Mouse (Mus musculus): Measurements from ENCODE around the gene Coro2b. TPM values are rescaled to one million over a fixed set of nuclear protein-coding genes. Genes with fewer than 3 reads are reported as not detected.

Gene Coro2b
- total RNA-seq, 1 experiment from 2014 or later: 15.9 TPM

GRCm38 (mm10) chr9:62513492-62514133 is 23.2 kb downstream of the Coro2b start:
- peak; percentile 30 for DNase-seq

DNA sequence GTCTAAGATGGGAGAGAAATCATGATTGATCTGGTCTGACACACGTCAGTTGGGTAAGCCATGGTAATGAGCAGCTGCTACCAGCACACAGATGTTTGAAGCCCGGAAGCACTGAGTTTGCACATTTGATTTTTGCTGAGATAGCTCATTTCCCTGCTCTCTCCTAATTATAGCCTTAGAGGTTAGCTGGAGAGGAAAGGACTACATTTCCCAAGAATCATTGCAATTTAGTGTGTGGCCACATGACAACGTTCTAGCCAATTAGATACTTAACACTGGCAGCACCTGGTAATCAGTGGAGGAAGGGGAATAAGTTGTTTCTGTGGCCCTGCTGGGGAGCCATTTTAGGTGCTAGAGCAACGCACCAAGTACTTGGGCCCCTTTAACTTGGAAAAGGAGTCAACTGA is 26.3 kb downstream of the Coro2b start:
- DNase-seq: no peak

- no peak for DNase-seq
These were observed 27.2 kb downstream of the Coro2b start for GRCm38 (mm10) chr9:62509617-62510016.

DNA sequence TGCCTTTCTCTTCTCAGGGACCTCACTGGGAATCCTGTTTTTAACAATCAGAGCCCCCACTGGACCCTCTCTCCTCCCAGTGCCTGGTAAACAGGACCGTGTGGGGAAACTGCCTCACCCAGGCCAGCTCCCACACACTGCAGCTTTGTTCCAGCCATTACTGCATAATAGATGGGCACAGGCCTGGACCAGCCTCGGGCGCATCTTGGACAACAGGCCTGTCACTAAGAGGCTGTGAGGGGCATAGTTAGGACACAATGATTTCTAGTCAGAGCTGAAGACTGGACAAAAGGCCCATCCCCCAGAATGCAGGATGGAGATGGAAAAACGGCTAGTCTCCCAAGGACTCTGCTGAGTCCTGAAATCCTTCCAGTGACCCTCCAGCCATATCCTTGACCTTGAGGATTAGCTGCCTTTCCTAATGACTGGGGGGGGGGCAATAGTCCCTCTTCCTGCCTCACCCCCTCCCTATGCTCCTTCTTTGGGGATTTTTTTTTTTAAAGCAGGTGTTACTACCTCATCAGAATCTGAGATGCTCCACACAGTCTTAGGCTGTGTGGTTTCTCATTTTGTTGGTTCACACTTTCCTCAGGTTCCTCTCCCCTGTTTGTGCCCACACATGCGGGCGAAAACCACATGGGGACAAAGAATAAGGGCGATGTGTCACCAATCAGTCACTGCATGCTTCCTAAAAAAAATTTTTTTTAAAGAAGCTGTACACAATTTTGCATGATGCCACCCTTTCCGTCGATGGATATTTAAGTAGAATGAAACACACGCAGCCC is 27.9 kb downstream of the Coro2b start:
- no peak for DNase-seq

DNA sequence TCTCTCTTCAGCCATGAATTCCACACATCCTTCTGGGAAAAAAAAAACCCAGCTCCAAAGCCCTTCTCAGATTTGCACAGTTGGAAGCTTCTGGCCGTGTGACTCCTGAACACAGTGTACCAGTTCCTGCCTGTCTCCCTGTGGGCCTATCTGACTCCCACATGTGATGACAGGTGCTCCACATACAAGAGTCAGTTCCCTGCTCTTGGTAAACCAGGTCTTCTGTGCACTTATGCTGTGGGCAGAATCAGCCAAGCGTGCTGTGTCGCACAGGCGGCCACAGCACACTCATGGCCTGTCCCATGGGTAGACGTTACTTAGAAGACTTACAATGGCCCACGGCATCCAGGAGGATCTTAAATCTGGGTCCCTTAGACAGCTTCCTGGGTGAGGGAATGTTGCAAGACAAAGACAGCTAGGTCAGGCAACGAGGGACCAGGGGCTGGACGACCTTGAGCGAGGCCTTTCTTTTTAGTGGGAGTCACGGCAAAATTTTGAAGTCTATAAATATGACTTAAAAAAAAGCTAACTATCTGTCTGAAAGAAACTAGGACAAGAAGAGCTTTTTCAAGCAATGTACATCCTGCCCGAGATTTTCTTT is 30.3 kb downstream of the Coro2b start:
- no peak for DNase-seq

DNA sequence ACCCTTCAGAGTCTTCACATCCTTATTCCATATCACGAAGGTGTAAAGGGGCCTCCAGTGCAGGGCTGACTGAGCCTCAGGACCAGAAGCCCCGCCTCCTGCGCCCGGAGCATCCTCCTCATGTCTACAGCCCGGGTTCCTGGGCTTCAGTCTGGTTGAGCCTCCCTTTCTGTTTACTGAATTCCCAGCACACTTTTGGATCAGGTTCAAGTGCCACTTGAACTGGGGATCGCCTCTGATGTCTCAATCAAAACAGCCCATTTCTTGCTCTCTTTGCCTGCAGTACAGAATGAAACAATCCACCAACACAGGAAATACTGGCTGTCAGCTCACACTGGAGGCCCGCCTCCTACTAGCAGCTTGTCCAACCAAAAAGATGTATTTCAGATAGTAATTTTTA is 32.7 kb downstream of the Coro2b start:
- no peak for DNase-seq

- no peak for DNase-seq
These were observed 34.5 kb downstream of the Coro2b start for GRCm38 (mm10) chr9:62502361-62502760.

DNA sequence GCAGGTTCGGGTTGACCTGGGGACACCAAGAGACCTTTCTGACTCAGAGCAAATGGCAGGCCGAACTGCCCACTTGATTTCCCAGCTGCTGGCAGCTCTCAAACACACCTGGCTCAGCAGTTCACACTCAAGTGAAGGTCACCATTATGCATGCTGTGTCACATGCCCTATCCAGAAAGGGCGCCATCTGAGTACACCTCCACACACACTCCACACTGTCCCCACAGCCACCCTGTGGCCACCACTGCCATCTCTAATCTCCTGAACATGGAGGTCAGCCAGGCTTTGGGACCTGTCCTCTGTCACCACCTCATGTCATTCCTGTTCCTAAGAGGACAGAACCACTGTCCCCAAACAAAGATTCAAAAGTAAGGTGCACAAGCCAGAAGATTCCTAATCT is 35.3 kb downstream of the Coro2b start:
- no peak for DNase-seq

DNA sequence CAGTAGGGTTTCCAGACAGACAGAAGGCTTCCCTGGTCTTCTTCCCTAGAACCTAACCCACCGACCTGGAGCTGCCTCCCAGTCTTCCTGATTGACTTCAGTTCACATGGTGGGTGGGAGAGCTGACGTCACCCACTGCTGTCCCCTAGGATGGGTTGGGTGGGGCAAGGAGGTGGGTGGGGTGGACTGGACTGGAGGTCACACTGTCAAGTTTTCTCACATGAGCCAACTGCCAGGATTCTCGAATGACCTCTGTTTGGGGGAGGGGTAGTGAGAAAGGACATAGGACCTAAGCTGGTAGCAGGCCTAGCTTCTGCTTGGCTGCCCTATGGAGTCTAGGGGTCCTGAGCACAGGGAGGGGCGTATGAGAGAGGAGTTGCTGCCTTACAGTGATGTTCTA is 36.8 kb downstream of the Coro2b start:
- no peak for DNase-seq

DNA sequence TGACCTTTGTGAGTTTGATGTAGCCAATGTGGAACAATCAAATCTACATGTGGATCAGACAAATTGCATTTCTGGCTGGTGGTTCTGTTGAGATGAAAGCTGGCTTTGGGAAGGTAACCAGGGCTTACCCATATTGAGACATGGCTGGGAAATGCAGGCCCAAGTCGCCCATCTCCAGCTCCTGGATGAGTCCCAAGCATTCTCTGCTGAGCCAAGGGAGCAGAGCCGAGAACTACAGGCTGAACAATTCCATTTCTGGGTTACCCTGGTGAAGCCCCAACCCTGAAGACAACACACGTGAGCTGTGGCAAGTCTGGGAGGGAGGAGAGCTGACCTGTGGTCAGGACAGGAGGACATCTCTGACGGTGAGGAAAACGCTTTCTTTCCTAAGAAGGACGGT is 37.9 kb downstream of the Coro2b start:
- no peak for DNase-seq

DNA sequence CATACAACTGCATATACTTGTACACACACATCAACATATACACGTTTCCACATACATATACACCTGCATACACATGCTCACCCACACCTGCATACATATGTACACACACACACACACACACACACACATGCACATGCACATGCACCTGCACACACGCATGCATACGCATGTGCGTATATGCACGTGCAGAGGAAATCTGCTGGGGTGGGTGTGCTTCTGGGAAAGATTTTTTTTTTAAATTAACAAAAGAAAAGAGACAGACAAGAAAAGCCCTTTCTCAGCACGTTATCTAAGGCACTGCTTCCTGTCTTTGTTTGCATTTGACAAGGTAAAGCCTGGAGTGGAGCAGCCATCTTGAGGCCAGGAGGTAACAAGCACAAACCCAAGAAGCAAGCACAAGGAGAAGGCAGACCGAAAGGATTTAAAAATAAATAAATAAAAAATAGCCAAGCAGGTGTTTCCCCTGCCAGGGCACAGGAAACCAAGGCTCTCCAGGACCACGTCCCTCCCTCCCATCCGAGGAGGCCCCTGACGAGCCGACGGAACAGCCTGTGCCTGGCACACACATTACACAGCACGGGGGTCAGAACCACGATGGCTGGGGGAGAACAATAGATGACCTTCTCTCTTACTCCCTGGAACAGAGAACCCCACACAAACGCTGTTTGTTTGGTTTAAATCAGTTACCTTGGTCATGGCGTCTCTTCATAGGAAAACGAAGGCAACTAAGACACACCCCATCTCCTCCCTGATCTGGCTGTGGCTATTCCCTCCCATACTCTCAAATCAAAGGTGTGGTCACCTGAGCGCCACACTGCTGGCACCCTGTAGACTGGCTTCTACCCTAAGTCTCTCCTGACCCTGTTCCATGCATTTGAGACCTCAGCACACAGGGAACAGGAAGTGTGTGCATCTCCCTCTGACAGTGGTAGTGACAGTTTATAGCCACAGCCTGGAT is 39.4 kb downstream of the Coro2b start:
- DNase-seq: peak; percentile 38

GRCm38 (mm10) chr9:62492306-62492990 is 44.4 kb downstream of the Coro2b start:
- no peak for DNase-seq

GRCm38 (mm10) chr9:62491611-62492010 is 45.2 kb downstream of the Coro2b start:
- no peak for DNase-seq

- peak; percentile 75 for DNase-seq
These were observed 45.7 kb downstream of the Coro2b start for GRCm38 (mm10) chr9:62491104-62491503.

GRCm38 (mm10) chr9:62484107-62484506 is 52.7 kb downstream of the Coro2b start:
- no peak for DNase-seq

- DNase-seq: no peak
These were observed 54.1 kb downstream of the Coro2b start for GRCm38 (mm10) chr9:62482788-62483187.

DNA sequence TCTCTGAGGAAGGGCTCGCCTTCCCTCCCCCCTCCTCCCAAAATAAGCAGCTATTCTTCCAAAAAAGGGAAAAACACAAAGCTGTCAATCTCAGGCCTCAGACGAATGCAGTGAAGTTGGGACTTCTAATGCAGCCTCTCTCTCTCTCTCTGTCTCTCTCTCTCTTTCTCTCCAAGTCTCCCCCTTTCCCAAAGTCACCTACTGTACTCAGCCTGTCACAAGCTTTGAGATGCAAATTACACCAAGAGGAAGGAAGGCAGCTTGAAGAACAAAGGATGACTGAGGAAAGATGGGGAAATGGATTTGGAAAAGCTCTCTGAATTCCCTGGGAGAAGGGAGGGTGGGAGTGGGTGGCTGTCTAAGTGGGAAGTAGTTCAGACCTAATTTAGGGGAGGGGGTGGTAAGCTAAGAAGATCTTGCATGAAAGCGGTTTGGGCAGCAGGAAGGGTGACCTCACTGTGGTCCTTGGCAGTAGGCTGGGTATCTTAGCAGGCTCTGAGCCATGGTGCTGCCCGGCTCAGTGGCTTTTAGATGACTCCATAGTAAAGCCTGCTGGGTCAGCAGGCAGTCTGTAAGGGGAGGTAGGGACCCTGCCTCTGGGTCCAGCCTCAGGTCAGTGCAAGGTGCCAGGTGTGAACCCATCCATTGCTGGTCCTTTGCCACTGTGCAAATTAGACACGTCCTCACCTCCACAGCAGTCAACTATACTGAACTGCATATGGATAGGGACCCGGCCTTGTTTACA is 55.8 kb downstream of the Coro2b start:
- DNase-seq: no peak

DNA sequence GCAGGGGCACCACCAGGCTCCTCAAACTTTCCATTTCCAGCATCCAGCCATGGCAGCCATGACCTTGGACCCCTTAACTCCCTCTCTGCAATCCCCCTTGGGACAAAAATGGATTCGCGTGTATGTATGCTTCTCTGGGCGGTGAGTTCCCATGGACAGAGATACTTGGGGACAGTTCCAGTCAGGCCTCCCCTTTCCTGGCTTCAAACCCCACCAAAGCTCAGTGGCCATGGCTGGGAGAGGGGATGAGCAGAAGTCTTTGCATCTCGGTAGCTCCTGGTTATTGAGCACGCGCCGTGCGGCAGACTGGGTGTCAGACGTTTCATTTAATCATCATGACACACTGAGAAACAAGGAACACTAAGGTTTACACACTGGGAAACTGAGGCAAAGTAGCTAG is 56.7 kb downstream of the Coro2b start:
- DNase-seq: no peak

- peak; percentile 62 for DNase-seq
These were observed 59.9 kb downstream of the Coro2b start for GRCm38 (mm10) chr9:62476782-62477487.

DNA sequence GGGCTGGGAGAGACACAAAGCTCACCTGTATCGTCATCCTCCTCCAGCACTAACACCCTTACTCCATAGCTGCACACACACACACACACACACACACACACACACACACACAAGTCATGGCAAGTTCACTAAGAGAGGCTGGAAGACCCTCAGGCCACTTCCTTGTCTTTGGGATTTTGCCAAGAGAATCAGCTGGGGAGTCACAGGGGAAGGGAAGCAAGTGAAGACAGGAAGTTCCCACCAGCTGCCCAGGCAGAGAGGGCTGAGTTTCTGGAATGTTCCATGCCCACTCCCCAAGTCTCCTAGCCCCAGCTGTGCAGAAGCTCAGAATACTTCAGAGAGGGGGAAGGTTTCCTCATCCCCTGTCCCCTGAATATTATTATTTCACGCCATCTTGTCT is 62.6 kb downstream of the Coro2b start:
- DNase-seq: no peak

Data from adrenal gland, postnatal 14 days (tissue).